Mouse (Mus musculus) lung, postnatal 36 days (tissue): ENCODE results near the gene Wrnip1.

Source experiments
- DNase-seq: peaks from one replicate; pipeline ENCODE4 v3.0.0; 2022; ENCODE audit warnings: mixed read lengths

Gene Wrnip1

GRCm38 (mm10) chr13:32801693-32802221 is at the start of gene Wrnip1:
Wrnip1 (plus strand) TSS chr13:32802038.
- DNase-seq: peak; percentile 98

- no peak for DNase-seq
Observed at GRCm38 (mm10) chr13:32752066-32752657, 49.7 kb upstream of the Wrnip1 start.

- no peak for DNase-seq
Observed at GRCm38 (mm10) chr13:32759036-32759435, 42.8 kb upstream of the Wrnip1 start.

GRCm38 (mm10) chr13:32760795-32761194 is 41.0 kb upstream of the Wrnip1 start:
- no peak for DNase-seq

GRCm38 (mm10) chr13:32763141-32763540 is 38.7 kb upstream of the Wrnip1 start:
- DNase-seq: peak; percentile 59

- peak; percentile 27 for DNase-seq
Observed at GRCm38 (mm10) chr13:32764448-32764847, 37.4 kb upstream of the Wrnip1 start.

- peak; percentile 62 for DNase-seq
Observed at GRCm38 (mm10) chr13:32768104-32768503, 33.7 kb upstream of the Wrnip1 start.

- DNase-seq: no peak
Observed at GRCm38 (mm10) chr13:32769960-32770359, 31.9 kb upstream of the Wrnip1 start.

GRCm38 (mm10) chr13:32775889-32776288 is 25.9 kb upstream of the Wrnip1 start:
- peak; percentile 14 for DNase-seq

- no peak for DNase-seq
Observed at GRCm38 (mm10) chr13:32776350-32776749, 25.5 kb upstream of the Wrnip1 start.

GRCm38 (mm10) chr13:32778861-32779260 is 23.0 kb upstream of the Wrnip1 start:
- DNase-seq: no peak

GRCm38 (mm10) chr13:32783055-32783454 is 18.8 kb upstream of the Wrnip1 start:
- DNase-seq: no peak

GRCm38 (mm10) chr13:32783816-32784215 is 18.0 kb upstream of the Wrnip1 start, which contains the start of gene Mylk4:
Mylk4 (minus strand) TSS chr13:32783954.
- no peak for DNase-seq

- DNase-seq: no peak
Observed at GRCm38 (mm10) chr13:32787584-32787983, 14.3 kb upstream of the Wrnip1 start.

GRCm38 (mm10) chr13:32789781-32790180 is 12.1 kb upstream of the Wrnip1 start:
- DNase-seq: no peak

GRCm38 (mm10) chr13:32794619-32795018 is 7.2 kb upstream of the Wrnip1 start:
- DNase-seq: no peak

- DNase-seq: no peak
Observed at GRCm38 (mm10) chr13:32795166-32795565, 6.7 kb upstream of the Wrnip1 start.

- DNase-seq: peak; percentile 9
Observed at GRCm38 (mm10) chr13:32797085-32797484, 4.8 kb upstream of the Wrnip1 start.

- peak; percentile 42 for DNase-seq
Observed at GRCm38 (mm10) chr13:32799131-32799530, 2.7 kb upstream of the Wrnip1 start.

- peak; percentile 56 for DNase-seq
Observed at GRCm38 (mm10) chr13:32800859-32801258, 979 bp upstream of the Wrnip1 start.

- DNase-seq: peak; percentile 40
Observed at GRCm38 (mm10) chr13:32802259-32803081, 632 bp downstream of the Wrnip1 start, which contains the start of gene D930007J09Rik. D930007J09Rik (minus strand) TSS chr13:32802849.

GRCm38 (mm10) chr13:32803701-32804345 is 2.0 kb downstream of the Wrnip1 start:
- DNase-seq: no peak

- no peak for DNase-seq
Observed at GRCm38 (mm10) chr13:32806820-32807219, 5.0 kb downstream of the Wrnip1 start.
